Mouse (Mus musculus) urinary bladder, postnatal 10 days (tissue): ENCODE measurements around the gene Amh.

Experiments
- DNase-seq: peaks from one replicate; pipeline ENCODE4 v3.0.0; 2022; ENCODE audit warnings: low spot score

The Amh gene

GRCm38 (mm10) chr10:80856908-80857307, 51.9 kb downstream of the Amh start:
- no peak for DNase-seq
